Mouse (Mus musculus) embryonic facial prominence, embryonic 10.5 days (tissue): ENCODE measurements around the gene Serp1. TPM values are rescaled to one million over a fixed set of nuclear protein-coding genes. Genes with fewer than 3 reads are reported as not detected.

Experiments used
- DNase-seq: peaks from one replicate; pipeline ENCODE4 v3.0.0-alpha.2; 2017; ENCODE audit warnings: low spot score
- H3K27ac ChIP-seq: fragments of 300-500 bp; sonication (generic); replicated peaks from 2 replicates; pipeline ENCODE4 v1.5.1; 2016; ENCODE audit warnings: mild to moderate bottlenecking
- H3K27me3 ChIP-seq: fragments of 300-500 bp; sonication (generic); replicated peaks from 2 replicates; pipeline ENCODE4 v1.6.1; 2016; ENCODE audit warnings: low read depth, mild to moderate bottlenecking; ENCODE audit not compliant: poor library complexity, severe bottlenecking
- H3K36me3 ChIP-seq: fragments of 300-500 bp; sonication (generic); replicated peaks from 2 replicates; pipeline ENCODE4 v1.6.1; 2016; ENCODE audit warnings: mild to moderate bottlenecking, moderate library complexity
- H3K4me1 ChIP-seq: fragments of 300-500 bp; sonication (generic); 2 replicates; pipeline ENCODE4 v1.6.1; 2016
- H3K4me3 ChIP-seq: fragments of 300-500 bp; sonication (generic); 2 replicates; pipeline ENCODE4 v1.5.1; 2016; ENCODE audit warnings: mild to moderate bottlenecking, moderate library complexity
- H3K9me3 ChIP-seq: fragments of 300-500 bp; sonication (generic); 2 replicates; pipeline ENCODE4 v1.6.1; 2016; ENCODE audit warnings: mild to moderate bottlenecking
- WGBS: fragments of 180-500 bp; shearing (Covaris S2); methylation state at CpG from one replicate; pipeline ENCODE4 v1.1.7; 2016; 5-methylcytosine and 5-hydroxymethylcytosine counted together
- polyA plus RNA-seq: library from polyadenylated mRNA; unstranded; fragments of >200 nt; fragmentation: Nextera tagmentation; extraction: Ambion mirVana; gene quantifications from 2 replicates; pipeline ENCODE4 v1.2.1, GENCODE M21; 2016

Gene Serp1
- polyA plus RNA-seq, 1 experiment from 2014 or later = 146 TPM

- peaks cover 8% of the 10 kb centered on the region for H3K4me1 ChIP-seq
- WGBS = 89% methylated on average over 3 of the region's 3 CpGs
- H3K27me3 ChIP-seq = no peaks in the 10 kb centered on the region
Measured at GRCm38 (mm10) chr3:58519536-58519935, 6.2 kb downstream of the Serp1 start.

GRCm38 (mm10) chr3:58518962-58519361, 6.7 kb downstream of the Serp1 start:
- H3K36me3 ChIP-seq = peaks cover 37% of the 10 kb centered on the region
- no peak for DNase-seq
- no peaks in the 10 kb centered on the region for H3K27me3 ChIP-seq
- H3K4me1 ChIP-seq = peaks cover 3% of the 10 kb centered on the region
- no peak overlapping the region for H3K4me3 ChIP-seq
- H3K9me3 ChIP-seq = no peaks in the 10 kb centered on the region
- no peak overlapping the region for H3K27ac ChIP-seq
- 93% methylated on average over 2 of the region's 2 CpGs for WGBS

More at GRCm38 (mm10) chr3:58519536-58519935, 6.2 kb downstream of the Serp1 start:
- H3K36me3 ChIP-seq = peaks cover 38% of the 10 kb centered on the region
- no peak for DNase-seq
- no peaks in the 10 kb centered on the region for H3K9me3 ChIP-seq
- no peak overlapping the region for H3K4me3 ChIP-seq
- H3K27ac ChIP-seq = no peak overlapping the region

DNA sequence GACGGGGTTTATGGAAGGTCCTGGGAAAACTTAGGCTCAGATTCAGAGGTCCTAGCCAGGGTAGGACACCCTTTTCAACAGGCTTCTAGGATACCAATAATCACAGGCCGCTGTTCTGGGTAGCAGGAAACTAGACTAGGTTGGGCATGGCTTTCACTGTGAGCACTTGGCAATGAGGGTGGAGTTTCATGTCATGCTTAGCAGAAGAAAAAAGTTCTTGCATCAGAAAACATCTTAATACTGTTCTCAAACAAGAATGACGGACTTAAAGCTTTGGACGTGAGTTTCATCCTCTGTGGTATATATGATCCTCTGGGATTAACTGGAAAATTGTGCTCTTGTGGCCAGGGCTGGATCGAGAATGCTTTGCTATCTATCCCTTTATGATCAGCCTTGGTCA, 7.9 kb downstream of the Serp1 start:
- Histone ChIP-seq H3K4me1 (no peaks in the 10 kb centered on the region), H3K27me3 (no peaks in the 10 kb centered on the region), H3K4me3 (no peak overlapping the region), H3K9me3 (no peaks in the 10 kb centered on the region), H3K27ac (no peak overlapping the region), H3K36me3 (peaks cover 25% of the 10 kb centered on the region)
- no peak for DNase-seq
- WGBS = 85% methylated on average over 5 of the region's 5 CpGs

GRCm38 (mm10) chr3:58517258-58517657, 8.4 kb downstream of the Serp1 start:
- no peaks in the 10 kb centered on the region for H3K4me1 ChIP-seq
- no peak overlapping the region for H3K4me3 ChIP-seq
- H3K27me3 ChIP-seq = no peaks in the 10 kb centered on the region
- peaks cover 20% of the 10 kb centered on the region for H3K36me3 ChIP-seq
- no peak overlapping the region for H3K27ac ChIP-seq
- no peaks in the 10 kb centered on the region for H3K9me3 ChIP-seq
- WGBS = 79% methylated on average over 5 of the region's 5 CpGs
- DNase-seq = no peak

DNA sequence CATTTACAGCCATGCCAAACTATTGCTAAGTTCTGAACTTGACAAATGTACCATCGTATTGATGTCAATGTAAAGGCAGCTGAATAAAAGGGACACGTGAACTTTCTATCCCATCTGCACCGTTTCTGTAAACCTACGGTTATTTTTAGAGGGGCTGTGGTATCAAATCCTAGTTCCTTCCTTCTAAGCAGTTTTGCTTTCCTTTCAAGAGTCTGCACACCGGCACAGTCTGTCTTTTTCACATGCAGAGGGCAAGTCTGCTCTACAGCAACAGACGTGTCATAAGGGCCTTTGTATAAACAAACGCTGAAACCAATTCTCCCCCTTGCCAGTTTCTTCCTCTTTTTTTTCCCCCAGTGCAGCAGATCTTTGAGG, 9.1 kb downstream of the Serp1 start:
- no peak overlapping the region for H3K27ac ChIP-seq
- peaks cover 13% of the 10 kb centered on the region for H3K36me3 ChIP-seq
- 77% methylated on average over 7 of the region's 7 CpGs for WGBS

GRCm38 (mm10) chr3:58515947-58516601, 9.6 kb downstream of the Serp1 start:
- Histone ChIP-seq H3K36me3 (peaks cover 8% of the 10 kb centered on the region), H3K4me1 (no peaks in the 10 kb centered on the region), H3K27ac (no peak overlapping the region), H3K9me3 (no peaks in the 10 kb centered on the region), H3K4me3 (no peak overlapping the region), H3K27me3 (no peaks in the 10 kb centered on the region)
- WGBS = 79% methylated on average over 1 of the region's 1 CpGs
- DNase-seq = no peak

More for the DNA sequence above, 9.1 kb downstream of the Serp1 start:
- Histone ChIP-seq H3K4me3 (no peak overlapping the region), H3K27me3 (no peaks in the 10 kb centered on the region), H3K4me1 (no peaks in the 10 kb centered on the region), H3K9me3 (no peaks in the 10 kb centered on the region)
- no peak for DNase-seq

- DNase-seq = no peak
- no peak overlapping the region for H3K27ac ChIP-seq
- no peaks in the 10 kb centered on the region for H3K27me3 ChIP-seq
- no peaks in the 10 kb centered on the region for H3K9me3 ChIP-seq
- WGBS = 89% methylated on average over 4 of the region's 4 CpGs
- no peaks in the 10 kb centered on the region for H3K4me1 ChIP-seq
- no peak overlapping the region for H3K4me3 ChIP-seq
- H3K36me3 ChIP-seq = no peaks in the 10 kb centered on the region
Measured at GRCm38 (mm10) chr3:58513483-58513882, 12.2 kb downstream of the Serp1 start.

DNA sequence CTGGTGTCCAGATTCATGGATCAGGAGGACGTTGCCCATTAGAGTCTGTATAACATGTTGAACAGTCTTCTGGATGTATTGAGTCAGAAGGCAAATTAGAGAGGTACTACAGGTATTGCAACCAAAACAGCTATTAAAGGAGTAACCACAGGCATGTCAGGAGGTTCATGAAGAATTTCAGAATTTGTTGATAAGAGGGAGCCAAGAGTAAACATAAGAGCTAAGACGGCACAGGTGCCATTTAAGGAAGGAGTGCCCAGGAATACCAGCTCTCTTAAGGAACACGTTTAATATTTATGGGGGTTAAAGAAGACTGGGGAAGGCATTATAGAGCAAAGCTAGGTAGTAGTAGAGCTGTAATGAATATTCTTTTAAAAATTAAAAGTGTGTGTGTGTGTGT, 13.0 kb downstream of the Serp1 start:
- no peak for DNase-seq
- H3K27me3 ChIP-seq = no peaks in the 10 kb centered on the region
- H3K36me3 ChIP-seq = no peaks in the 10 kb centered on the region
- no peaks in the 10 kb centered on the region for H3K4me1 ChIP-seq
- no peak overlapping the region for H3K27ac ChIP-seq
- no peak overlapping the region for H3K4me3 ChIP-seq
- 86% methylated on average over 3 of the region's 3 CpGs for WGBS
- H3K9me3 ChIP-seq = no peaks in the 10 kb centered on the region

- no peak overlapping the region for H3K27ac ChIP-seq
- no peak for DNase-seq
- H3K27me3 ChIP-seq = no peaks in the 10 kb centered on the region
- H3K9me3 ChIP-seq = no peaks in the 10 kb centered on the region
- no peaks in the 10 kb centered on the region for H3K4me1 ChIP-seq
- H3K4me3 ChIP-seq = no peak overlapping the region
- no peaks in the 10 kb centered on the region for H3K36me3 ChIP-seq
Measured at GRCm38 (mm10) chr3:58511581-58511980, 14.1 kb downstream of the Serp1 start.

GRCm38 (mm10) chr3:58508020-58508750, 17.5 kb downstream of the Serp1 start:
- H3K36me3 ChIP-seq = no peaks in the 10 kb centered on the region
- no peaks in the 10 kb centered on the region for H3K4me1 ChIP-seq
- no peak overlapping the region for H3K4me3 ChIP-seq
- H3K27me3 ChIP-seq = no peaks in the 10 kb centered on the region
- no peak for DNase-seq
- H3K9me3 ChIP-seq = no peaks in the 10 kb centered on the region
- whole genome bisulfite sequencing = 88% methylated on average over 7 of the region's 7 CpGs
- no peak overlapping the region for H3K27ac ChIP-seq

DNA sequence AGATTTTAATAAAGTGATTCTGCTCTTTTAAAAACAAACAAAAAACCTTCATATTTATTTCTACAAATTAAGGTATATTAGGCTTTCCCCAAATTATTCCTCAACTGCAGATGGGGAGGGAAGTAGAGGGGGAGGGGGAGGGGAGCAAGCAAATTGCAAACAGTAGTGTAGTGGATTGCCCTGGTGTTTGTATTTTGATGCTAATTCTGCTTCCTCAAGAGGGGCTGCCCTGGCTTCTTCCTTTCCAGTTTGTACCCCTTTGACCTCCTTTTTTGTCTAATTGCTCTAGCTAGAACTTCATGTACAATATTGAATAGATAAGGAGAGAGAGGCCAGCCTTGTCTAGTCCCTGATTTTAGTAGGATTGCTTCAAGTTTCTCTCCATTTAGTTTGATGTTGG, 21.0 kb downstream of the Serp1 start:
- H3K36me3 ChIP-seq = no peaks in the 10 kb centered on the region
- no peaks in the 10 kb centered on the region for H3K27me3 ChIP-seq
- no peaks in the 10 kb centered on the region for H3K9me3 ChIP-seq
- no peak overlapping the region for H3K4me3 ChIP-seq
- H3K27ac ChIP-seq = no peak overlapping the region
- no peak for DNase-seq
- no peaks in the 10 kb centered on the region for H3K4me1 ChIP-seq

DNA sequence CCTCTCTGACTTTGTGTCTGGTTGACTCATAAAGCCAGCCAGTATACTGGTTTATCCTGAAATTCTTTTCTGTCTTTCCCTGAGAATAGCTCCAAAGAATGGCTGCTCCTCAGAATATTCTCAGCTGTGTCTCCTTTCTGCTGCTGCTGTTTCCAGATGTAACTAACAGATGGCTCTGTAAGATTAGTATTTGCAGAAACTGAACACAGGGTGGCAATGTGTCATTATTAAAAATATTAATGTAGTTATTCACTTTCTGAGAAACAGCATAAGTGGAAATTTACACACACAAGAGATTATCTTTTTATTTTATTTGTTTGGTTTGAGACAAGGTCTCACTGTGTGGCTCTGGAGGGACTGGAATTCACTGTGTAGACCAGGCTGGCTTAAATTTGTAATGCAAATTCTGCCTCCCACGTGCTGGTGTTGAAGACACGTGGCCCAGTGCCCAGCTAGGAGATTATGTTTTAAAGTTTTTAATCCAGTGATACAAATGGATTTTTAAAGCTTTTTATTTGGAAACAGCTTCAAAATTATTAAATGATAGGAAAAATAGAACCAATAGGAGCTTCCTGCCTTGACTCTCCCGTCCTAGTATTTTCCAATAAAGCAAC, 21.9 kb downstream of the Serp1 start:
- no peak overlapping the region for H3K4me3 ChIP-seq
- H3K27ac ChIP-seq = no peak overlapping the region
- no peak for DNase-seq
- WGBS = 56% methylated on average over 3 of the region's 3 CpGs
- H3K4me1 ChIP-seq = no peaks in the 10 kb centered on the region
- no peaks in the 10 kb centered on the region for H3K36me3 ChIP-seq
- H3K9me3 ChIP-seq = no peaks in the 10 kb centered on the region
- H3K27me3 ChIP-seq = no peaks in the 10 kb centered on the region

- no peak for DNase-seq
- H3K4me1 ChIP-seq = no peaks in the 10 kb centered on the region
- no peak overlapping the region for H3K4me3 ChIP-seq
- no peaks in the 10 kb centered on the region for H3K27me3 ChIP-seq
- H3K36me3 ChIP-seq = no peaks in the 10 kb centered on the region
- no peaks in the 10 kb centered on the region for H3K9me3 ChIP-seq
- 70% methylated on average over 2 of the region's 2 CpGs for WGBS
- H3K27ac ChIP-seq = no peak overlapping the region
Measured at GRCm38 (mm10) chr3:58501961-58502360, 23.7 kb downstream of the Serp1 start.
